Mouse (Mus musculus): Measurements from ENCODE around the gene Slc30a5. TPM values are rescaled to one million over a fixed set of nuclear protein-coding genes. Genes with fewer than 3 reads are reported as not detected.

Gene Slc30a5
- polyA plus RNA-seq, 1 experiment from 2014 or later = 43.2 TPM

Other genes starting within 250 kb of the Slc30a5 start
- 1.9 and 2.0 TPM in 2 replicates for gene Marveld2, start 216.5 kb downstream of the Slc30a5 start, polyA plus RNA-seq (2016; fragmentation: Nextera tagmentation; extraction: Ambion mirVana)
- 292 and 301 TPM in 2 replicates for gene Ak6, start 182.4 kb downstream of the Slc30a5 start, polyA plus RNA-seq (2016; fragmentation: Nextera tagmentation; extraction: Ambion mirVana)
- gene Rad17, start 182.4 kb downstream of the Slc30a5 start, polyA plus RNA-seq (2016; fragmentation: Nextera tagmentation; extraction: Ambion mirVana) = 22.5 and 23.7 TPM in 2 replicates
- gene Taf9, start 181.8 kb downstream of the Slc30a5 start, polyA plus RNA-seq (2016; fragmentation: Nextera tagmentation; extraction: Ambion mirVana) = 17.8 and 22.1 TPM in 2 replicates
- gene Ccdc125, start 163.7 kb downstream of the Slc30a5 start, polyA plus RNA-seq (2016; fragmentation: Nextera tagmentation; extraction: Ambion mirVana) = 2.5 and 3.1 TPM in 2 replicates
- gene Cdk7, start 102.5 kb downstream of the Slc30a5 start, polyA plus RNA-seq (2016; fragmentation: Nextera tagmentation; extraction: Ambion mirVana) = 63.2 and 67.5 TPM in 2 replicates
- 125 and 135 TPM in 2 replicates for gene Mrps36, start 88.8 kb downstream of the Slc30a5 start, polyA plus RNA-seq (2016; fragmentation: Nextera tagmentation; extraction: Ambion mirVana)
- gene Cenph, start 57.5 kb downstream of the Slc30a5 start, polyA plus RNA-seq (2016; fragmentation: Nextera tagmentation; extraction: Ambion mirVana) = 34.0 and 35.0 TPM in 2 replicates
- gene Ccnb1, start 46.9 kb downstream of the Slc30a5 start, polyA plus RNA-seq (2016; fragmentation: Nextera tagmentation; extraction: Ambion mirVana) = 278 and 279 TPM in 2 replicates

All from midbrain, embryonic 12.5 days (tissue).